Mouse (Mus musculus) lung, adult 2 months (tissue): ENCODE measurements around the gene Ccsap.

Source experiments
- CTCF ChIP-seq: fragments of 200-500 bp; IDR thresholded peaks from 2 replicates; pipeline ENCODE4 v1.5.1; 2011; ENCODE audit warnings: mild to moderate bottlenecking, low read length, control low read depth; ENCODE audit not compliant: insufficient read depth
- POLR2A ChIP-seq: fragments of 200-500 bp; IDR thresholded peaks from 2 replicates; pipeline ENCODE4 v1.6.1; 2011; ENCODE audit warnings: low read depth, mild to moderate bottlenecking, control low read depth, low read length, borderline replicate concordance; ENCODE audit errors: extremely low read depth

DNA sequence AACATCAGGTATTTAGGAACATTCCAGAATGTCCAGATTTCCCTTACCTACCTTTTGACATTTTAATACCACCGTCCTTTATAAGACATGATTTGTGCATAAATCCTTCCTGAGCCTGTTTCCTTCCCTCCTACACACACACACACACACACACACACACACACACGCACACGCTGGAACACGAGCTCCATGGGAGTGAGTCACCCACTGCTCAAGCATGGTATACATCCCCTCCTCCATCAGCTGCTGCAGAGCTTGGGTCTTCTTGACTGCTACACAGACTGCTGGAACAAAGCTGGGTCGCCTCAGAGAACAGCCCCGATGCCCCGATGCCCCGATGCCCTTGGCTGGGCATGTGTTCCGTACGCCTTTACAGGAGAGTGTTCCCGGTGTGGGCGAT is 13.5 kb downstream of the Ccsap start:
- TF ChIP-seq CTCF (no peak), POLR2A (no peak)
